Mouse (Mus musculus) heart, postnatal 14 days (tissue): ENCODE measurements at regions not wholly inside any gene's neighbourhood (a gene's known extent, or its start where the extent isn't known, plus 50 kb on each side); places are given as distances from the start of the nearest gene placed in this dataset.
"Not testable (repeated sequence)": the region's sequence is repeated elsewhere in the genome, so short reads cannot be mapped to it uniquely, and the experiment has no call there.

ENCODE experiments used
- DNase-seq, 2 experiments: peaks; one replicate each; pipeline ENCODE4 v3.0.0; 2021 to 2022
- intact Hi-C: fragments of 180-260 bp; cut with DNase I; formaldehyde crosslinking; loops from one replicate; pipeline ENCODE4 v1.15.1; 2025

DNA sequence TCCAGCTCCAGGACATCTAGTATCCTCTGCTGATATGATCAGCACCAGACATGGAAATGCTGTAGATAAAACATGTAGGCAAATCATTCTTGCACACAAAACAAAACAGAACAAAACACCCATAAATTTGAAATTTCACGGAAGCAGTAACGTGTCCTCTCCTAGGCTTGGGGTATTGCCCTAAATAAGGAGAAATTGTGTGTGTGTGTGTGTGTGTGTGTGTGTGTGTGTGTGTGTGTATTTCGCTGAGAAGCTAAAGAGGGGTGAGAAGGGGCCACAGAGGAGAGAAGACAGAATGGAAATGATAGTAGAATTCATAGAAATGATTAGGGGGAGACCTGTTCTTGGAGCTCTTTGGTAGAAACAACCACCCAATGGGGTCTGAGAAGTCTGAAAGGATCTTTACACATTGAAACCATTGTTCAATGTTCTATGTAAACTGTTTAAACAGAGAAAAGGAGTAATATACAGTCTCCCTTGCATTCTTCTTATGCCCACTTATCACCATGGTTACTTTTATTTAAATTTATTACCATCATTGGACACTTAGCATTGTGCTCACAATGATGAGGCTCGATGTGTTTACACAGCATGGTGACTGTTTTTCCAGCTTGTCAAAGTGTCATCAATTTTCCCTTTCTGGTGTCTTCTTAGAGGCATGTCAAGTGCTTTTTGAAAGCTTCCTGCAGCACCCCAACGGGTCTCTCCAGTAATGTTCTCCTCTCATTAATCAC lies 317.3 kb upstream of the 4933412E24Rik start:
- no peak for DNase-seq
- intact Hi-C loops = no loop called here

- no peak for DNase-seq
- intact Hi-C loops = no loop called here
Observed at GRCm38 (mm10) chr15:60317577-60317976, 301.2 kb upstream of the 4933412E24Rik start.

DNA sequence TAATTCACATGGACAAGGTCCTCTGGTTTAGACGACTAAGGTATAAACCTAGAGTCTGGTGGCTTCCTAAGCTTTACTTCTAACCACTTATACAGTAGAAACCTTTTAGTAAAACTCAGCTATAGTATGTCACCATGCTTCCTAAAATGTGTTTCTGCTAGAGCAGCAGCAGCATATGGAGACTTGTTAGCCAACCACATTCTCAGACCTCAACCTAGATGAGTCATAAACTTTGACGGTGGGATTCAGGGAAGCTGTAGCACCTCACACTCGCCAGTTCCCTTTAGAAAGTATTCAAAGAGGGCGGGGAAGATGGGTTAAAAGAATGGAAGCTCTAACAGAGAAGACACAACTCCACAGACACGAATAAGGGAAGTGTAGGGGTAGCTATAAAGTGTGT lies 298.8 kb upstream of the 4933412E24Rik start:
- intact Hi-C loops = no loop called here
- no peak for DNase-seq

DNA sequence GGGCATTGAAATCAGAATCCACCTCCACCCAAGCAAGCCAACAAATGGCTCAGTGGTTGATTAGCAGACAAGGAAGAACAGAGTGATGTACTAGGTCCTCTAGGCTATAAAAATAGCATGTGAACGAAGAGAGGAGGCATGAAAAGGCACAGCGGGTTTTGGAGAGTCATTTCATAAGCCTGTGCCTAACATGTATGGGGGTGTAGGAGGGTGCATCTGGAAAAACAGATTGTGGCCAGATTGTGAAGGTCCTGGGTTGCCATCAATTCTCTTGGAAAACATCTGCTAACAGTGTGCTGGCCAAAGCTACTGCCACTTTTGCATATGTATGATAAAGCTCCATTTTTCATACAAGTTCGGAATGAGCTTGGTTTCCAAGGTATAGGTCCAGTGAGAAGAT lies 293.5 kb upstream of the 4933412E24Rik start:
- DNase-seq = no peak
- intact Hi-C loops = no loop called here

DNA sequence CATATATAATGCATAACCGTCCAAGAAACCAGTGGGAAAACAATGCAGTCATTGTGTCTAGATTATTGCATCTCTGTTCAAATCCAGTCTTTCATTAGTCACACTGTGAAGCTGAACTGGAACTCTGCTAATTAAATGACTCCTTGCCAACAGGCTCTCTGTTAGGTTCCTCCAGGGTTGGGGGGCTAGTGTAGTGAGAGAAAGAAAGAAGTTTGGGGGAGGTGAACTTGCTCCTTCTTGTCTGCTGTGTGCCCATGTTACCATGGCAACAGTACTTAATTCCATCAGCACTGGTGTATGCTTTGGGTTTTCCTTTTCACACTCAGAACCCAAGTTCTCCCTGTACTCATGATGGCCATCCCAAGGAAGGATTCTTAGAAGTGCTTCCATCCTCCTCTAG lies 292.6 kb upstream of the 4933412E24Rik start:
- intact Hi-C loops = no loop called here
- DNase-seq = no peak

- intact Hi-C loops = no loop called here
- no peak for DNase-seq
Observed at GRCm38 (mm10) chr15:60308126-60308525, 291.7 kb upstream of the 4933412E24Rik start.

DNA sequence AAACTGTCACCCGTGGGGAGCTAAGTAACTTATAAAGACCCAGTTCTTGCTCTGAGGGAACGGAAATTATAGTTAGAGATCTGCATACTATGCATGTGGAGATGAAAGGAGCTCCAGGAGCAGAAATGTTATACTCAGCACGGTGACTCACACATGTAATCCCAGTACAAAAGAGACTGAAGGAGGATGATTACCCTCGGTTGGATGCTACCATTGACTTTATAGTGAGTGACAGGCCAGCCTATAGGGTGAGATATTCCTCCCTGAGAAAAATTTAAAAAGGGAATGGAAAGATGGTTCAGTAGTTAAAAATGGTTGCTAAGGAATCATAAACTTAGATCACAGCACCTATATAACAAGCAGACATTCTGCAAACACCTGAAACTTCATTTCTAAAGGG lies 287.1 kb upstream of the 4933412E24Rik start:
- intact Hi-C loops = no loop called here
- no peak for DNase-seq

- peak; percentile 6 to 44 for DNase-seq
- intact Hi-C loops = no loop called here
Observed at GRCm38 (mm10) chr15:60301939-60302338, 285.5 kb upstream of the 4933412E24Rik start.

- DNase-seq = no peak
- intact Hi-C loops = no loop called here
Observed at GRCm38 (mm10) chr15:60285321-60285720, 268.9 kb upstream of the 4933412E24Rik start.

- intact Hi-C loops = no loop called here
Observed at GRCm38 (mm10) chr15:60280378-60280777, 264.0 kb upstream of the 4933412E24Rik start.

DNA sequence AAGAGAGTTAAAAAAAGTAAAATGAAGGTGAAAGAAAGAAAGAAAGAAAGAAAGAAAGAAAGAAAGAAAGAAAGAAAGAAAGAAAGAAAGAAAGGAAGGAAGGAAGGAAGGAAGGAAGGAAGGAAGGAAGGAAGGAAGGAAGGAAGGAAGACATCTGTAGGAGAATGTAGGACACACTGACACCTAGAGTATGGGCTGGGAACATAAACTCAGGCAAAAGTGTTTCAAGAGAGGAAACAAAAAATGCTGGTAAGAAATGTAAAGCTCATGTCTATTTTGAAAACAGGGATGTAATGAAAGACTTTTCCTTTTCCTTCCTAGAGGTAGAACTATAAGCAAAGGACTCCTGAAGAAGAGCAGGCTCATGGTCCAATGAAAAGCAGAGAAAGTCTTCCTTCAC lies 237.2 kb upstream of the 4933412E24Rik start:
- DNase-seq, intact Hi-C loops: not testable (repeated sequence)

More at GRCm38 (mm10) chr15:60280378-60280777, 264.0 kb upstream of the 4933412E24Rik start:
- DNase-seq = no peak

DNA sequence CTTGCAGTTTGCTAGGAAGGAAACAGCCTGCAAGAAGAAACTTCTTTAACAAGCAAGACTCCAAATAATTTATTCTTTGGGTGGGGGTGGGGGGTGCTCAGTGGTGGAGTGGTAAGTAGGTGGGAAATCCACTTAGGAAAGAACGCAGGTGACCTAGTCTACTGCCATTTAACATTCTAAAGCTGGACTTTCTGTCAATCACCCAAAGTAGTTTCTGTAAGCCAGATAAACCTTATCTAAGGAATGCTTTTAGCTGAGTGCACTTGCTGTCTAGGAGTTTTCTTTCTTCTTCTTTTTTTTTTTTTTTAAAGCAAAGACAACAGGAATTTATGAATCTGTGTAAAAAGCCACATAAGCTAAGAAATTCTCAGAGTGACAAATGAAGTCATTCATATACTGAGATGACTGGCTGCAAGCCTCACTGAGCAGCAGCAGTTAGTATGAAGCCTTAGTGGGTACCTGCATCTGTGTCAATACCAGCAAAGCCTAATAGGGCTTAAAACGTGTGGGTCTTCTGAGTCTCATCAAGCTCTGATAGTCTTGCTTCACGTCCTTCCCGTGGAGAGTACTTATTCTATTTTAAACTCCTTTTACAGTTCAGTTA lies 210.0 kb upstream of the 4933412E24Rik start:
- intact Hi-C loops = no loop called here
- no peak for DNase-seq

DNA sequence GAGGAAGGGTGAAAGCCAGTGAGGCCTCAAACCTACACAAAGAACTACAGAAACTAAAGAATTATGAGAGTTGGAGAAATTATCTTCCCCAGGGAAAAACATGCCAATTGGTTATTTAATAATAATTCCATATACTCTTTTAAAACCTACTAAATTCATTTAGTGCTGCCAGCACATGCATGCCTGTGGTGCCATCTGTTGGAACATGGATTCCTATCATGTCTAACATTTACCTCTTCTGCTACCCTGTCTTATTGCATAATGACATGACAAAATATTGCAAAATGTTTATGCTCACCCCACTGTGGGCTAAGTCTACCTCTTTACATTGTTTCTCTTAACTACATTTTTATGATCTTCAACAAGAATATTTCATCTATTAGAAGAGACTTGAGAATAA lies 178.7 kb upstream of the 4933412E24Rik start:
- intact Hi-C loops = no loop called here
- DNase-seq = no peak

DNA sequence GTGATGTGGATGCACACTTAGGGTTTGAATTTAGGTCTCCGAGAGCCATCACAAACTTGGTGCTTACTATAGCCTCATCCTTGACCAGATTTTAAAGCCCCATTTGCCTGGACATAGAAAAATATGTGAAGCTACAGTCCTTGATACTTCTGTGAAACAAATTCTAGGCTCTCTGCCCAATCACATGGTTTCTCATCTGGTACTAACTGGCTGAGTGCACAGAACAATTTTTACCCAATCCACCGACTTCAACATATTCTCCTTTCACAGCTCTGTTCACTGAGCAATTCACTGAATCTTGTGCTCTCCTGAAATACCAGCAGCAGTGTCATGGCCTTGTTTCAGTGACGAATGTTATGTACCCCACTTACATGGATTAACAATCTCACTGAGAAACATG lies 176.7 kb upstream of the 4933412E24Rik start:
- DNase-seq = no peak
- intact Hi-C loops = no loop called here

- no peak for DNase-seq
- intact Hi-C loops = no loop called here
Observed at GRCm38 (mm10) chr15:60187002-60187715, 170.7 kb upstream of the 4933412E24Rik start.

GRCm38 (mm10) chr15:60141554-60142070 lies 125.2 kb upstream of the 4933412E24Rik start:
- no peak for DNase-seq
- intact Hi-C loops = no loop called here

GRCm38 (mm10) chr15:60136671-60137070 lies 120.3 kb upstream of the 4933412E24Rik start:
- intact Hi-C loops = no loop called here
- no peak for DNase-seq

DNA sequence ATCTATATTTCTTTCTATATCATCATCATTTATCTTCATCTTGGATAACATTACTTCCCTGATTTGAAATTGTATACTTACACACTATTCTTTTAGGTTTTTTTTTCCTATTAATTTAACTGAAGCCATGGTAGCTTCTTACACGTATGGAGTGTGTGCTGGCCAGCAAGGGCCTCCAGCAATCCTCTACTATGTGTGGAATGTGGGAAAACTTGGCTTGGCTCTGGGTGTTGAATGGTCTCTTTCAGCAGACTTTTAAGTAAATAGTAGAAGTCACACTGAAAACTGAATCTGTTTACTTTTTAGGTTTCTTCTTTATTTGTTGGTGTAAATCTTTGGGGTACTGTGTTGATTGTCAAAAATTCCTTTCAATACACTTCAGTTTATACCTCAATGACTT lies 118.1 kb upstream of the 4933412E24Rik start:
- intact Hi-C loops = no loop called here
- DNase-seq = no peak

GRCm38 (mm10) chr15:60132701-60133100 lies 116.3 kb upstream of the 4933412E24Rik start:
- intact Hi-C loops = no loop called here
- DNase-seq = no peak

DNA sequence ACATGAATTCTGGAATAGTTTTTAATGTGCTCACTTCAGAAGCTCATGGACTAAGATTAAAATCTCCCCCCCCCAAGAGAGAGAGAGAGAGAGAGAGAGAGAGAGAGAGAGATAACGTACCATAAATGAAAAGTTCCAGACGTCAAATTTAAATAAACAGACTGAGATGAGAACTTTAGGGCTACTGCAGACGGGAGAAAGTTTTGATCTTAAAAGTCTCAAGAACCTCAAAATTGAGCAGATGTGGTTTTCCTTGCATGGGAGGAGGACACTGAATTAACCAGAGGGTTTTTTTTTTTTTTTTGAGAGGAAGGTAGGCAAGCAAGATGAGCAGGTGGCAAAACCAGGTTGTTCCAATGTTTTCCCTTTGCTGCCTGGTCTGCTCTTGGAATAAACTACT lies 108.0 kb upstream of the 4933412E24Rik start:
- intact Hi-C loops = no loop called here
- DNase-seq = no peak

DNA sequence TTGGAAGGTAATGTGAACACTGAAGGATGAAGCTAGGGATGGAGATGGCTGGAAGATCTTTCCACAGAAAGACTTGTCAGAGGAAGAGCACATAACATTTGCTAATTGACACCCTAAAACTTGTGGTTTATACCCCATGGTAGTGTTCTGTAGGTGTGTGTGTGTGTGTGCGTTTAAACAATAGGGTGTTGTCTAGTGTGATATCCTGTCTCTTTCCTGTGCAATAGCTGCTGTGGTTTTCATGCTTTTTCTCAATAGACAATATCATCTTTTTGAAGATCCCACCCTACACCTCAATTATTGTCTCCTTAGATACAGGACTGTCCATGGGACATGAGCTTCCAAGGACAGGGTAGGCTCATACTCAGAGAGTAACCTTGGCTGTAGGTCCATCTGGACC lies 103.5 kb upstream of the 4933412E24Rik start:
- intact Hi-C loops = no loop called here

More for the DNA sequence above, 103.5 kb upstream of the 4933412E24Rik start:
- no peak for DNase-seq
